Mouse (Mus musculus): Measurements from ENCODE around the gene Endou.

The Endou gene

DNA sequence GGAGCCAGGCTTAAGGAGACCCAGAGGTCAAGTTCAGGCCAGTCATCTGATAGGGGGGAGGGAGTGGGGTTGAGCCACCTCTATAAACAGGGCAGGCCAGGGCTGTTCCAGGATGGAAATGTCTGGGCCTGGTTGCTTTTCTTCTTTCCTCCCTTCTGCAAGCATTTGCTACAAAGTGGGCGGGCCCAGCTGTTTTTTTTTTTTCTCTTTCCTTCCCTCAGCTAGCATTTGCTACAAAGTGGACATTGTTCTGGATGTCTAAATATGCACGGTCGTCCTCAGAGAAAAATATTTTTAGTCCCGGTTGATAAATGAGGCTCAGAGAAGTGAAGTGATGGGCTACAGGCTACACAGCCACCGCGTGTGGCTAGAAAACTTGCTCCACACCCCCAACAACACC, 23.3 kb upstream of the Endou start:
- no peak for DNase-seq

DNA sequence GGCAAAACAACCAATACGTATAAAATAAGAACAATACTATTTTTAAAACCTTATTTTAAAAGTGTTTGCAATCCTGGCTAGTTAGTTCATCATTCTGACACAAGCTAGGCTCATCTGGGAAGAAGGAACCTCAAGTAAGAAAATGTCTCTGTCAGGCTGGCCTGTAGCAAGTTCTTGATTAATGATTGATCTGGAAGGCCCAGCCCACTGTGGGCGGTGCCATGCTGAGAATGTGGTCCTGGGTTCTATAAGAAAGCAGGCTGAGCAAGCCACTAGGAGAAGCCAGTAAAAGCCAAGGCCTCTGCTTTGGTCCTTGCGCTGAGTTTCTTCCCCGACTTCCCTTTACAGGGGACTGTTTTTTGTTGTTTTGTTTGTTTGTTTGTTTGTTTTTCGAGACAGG, 21.4 kb upstream of the Endou start:
- DNase-seq: no peak

DNA sequence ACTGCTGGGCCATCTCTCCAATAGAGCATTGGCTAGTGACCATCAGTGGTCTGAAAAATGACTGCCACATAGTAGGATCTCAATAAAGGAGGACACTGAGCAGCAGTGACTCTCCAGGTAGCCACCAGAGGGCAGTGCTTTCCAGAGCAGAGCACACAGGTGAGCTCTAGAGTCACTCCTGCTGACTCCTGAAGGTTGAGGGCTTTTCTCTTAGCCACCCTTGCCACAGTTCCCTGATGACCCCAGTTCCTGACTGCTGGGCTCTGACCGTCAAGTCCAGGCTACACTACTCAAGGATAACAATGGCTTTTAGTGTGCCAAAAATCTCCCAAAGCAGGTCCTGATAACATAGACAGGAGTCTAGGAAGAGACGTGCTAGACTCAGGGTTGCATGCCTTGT, 20.5 kb upstream of the Endou start:
- DNase-seq: no peak

DNA sequence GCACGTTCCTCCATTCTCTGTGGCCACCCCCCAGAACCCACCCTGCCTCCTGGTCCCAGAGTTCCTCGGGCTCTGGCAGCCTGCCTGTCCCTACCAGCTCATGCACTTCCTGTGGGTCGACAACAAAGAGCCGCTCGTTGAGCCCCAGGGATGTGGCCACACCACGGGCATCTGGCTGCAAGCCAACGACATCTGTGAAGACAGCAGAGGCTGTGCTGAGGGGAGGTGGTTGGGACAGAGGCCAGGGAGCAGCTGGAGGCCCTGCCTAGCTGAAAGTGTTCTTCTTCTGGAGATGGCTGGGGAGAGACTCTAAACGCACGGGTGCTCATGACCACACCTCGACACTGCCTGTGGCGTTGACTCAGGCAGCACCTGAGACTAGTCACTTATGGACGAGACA, 19.6 kb upstream of the Endou start:
- DNase-seq: peak; percentile 94 to 97

DNA sequence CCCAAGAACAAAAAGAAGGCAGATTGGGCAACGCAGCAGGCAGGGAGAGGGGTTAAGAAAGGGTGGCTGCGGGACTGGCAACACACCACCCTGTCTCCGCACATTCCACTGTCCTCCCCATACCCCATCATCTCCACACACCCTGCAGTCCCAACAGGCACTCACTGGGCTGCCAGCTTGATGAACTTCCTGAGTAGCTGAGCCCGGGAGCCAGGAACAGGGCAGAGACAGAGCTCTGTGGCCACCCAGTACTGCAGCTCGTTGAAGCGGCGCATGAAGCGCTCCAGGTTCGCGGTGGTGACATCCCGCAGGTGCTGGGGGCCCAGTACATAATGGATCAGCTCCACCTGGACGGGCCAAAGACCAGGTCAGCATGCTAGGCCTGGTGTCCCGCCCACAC, 18.7 kb upstream of the Endou start:
- no peak for DNase-seq

DNA sequence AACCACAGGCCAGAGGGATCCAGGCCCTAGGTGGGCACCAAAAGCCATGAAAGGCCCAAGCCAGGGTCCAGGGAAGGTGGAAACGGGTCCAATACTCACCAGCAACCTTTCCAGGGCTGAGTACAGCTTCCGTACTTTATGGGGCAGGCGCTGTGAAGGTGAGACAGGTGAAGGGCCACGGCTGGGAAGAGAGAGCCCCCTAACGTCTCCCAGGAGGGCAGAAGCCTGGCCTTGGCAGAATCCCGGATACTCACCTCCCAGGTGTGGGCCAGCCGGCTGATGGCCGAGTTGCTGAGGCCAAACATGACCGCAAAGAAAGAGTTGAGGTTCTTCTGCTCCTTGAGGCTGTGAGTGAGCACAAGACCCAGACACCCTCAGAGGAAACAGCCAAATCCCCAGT, 18.3 kb upstream of the Endou start:
- no peak for DNase-seq

DNA sequence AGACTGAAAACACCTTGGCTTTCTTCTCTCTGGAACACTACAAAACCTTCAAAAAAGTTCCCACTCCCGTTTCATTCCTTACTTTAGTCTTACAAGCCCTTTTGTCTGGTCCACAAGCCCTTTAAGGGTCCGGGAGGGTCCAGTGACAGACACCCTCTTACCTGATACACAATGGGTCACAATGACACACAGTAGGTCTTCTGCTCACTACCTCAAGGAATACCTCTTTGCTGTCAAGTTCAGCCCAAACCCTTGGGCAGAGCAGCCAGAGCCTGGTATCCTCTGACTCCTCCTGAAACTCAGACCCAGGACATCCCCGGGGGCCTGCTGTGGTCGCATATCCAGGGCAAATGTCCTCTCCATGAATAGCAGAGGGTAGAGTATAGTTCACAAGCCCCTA, 17.8 kb upstream of the Endou start:
- no peak for DNase-seq

DNA sequence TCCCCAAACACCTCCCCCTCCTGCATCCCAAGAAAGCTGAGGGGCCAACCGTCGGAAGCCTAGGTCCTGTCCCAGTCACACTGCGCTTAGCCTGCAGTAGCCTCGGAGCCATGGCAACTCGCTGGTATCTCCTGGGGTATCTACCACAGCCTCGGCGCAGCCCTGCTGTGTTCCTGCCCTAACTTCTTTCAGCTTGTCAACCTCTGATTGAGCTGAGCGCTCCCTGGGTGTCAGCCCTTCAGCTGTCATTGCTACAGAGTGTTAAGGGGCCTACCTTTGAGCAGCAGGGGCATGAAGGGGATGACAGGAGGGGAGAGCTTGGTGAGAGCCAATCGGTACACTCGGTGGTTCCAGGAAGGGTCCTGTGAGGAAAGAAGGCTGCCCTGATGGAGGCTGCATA, 17.2 kb upstream of the Endou start:
- no peak for DNase-seq

DNA sequence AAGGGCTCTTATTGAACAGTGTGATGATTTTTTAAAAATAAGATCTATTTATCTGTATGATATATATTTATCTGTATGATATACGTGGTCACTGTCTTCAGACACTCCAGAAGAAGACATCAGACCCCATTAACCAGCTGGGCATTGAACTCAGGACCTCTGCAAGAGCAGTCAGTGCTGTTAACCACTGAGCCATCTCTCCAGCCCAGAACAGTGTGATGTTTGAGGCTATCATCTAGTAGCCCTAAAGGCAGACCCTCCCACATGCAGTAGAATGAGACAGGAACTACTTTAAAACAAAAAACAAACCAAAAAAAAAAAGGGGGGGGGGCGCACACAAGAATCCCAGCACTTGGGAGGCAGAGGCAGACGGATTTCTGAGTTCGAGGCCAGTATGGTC, 16.3 kb upstream of the Endou start:
- DNase-seq: no peak

DNA sequence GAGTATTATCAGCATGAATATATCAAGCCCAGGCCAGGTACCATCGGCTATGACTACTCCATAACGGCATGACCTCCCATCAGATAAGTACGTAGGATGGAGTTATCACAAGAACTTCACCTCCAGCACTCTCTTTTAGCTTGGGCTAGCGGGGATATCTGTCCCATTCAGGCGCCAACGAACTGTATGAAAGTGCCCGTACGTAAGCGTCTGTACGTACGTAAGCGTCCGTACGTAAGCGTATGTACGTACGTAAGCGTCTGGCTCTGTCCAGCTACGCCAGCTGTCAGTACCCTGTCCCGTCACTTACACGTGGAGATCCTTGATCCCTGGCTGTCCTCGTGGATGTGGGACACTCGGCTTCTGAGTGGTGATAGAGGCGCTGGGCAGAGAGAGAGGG, 15.6 kb upstream of the Endou start:
- no peak for DNase-seq

DNA sequence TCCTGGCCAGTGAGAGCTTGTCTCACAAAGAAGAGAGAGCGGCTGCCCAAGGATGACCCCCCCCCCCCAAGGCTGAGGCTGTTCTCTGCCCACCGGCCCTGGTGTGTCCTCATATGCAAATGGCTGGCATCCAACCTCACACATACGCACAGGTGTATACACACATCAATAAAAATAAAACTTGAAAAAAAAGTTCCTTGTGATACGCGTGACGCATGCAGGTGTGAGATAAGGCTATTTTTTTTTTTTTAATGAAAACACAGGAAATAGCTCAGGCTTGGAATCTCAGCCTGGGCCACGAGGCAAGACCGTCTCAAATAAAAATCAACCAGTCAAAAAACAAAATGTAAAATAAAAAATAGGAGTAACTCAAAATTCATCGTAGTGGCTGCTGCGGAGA, 15.1 kb upstream of the Endou start:
- no peak for DNase-seq

DNA sequence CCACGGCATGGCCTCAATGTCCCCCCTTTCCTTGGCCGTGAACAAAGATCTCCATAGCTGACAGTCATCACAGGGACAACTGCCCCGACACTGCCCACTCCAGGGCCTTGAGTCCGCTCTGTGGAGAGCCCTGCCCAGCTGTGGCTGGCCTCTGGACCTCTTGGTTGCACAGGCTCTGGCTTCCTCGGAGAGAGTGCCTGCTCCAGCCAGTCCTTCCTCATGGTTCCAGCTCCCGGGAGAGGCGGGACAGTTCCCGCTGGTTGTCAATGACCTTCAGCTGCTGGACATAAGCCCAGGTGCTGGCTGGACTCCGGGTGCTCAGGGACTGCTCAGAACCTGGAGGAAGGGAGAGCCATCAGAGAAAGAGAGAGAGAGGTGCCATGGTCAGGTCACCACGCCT, 14.2 kb upstream of the Endou start:
- peak in 1 of 2 experiments; percentile 26 for DNase-seq

DNA sequence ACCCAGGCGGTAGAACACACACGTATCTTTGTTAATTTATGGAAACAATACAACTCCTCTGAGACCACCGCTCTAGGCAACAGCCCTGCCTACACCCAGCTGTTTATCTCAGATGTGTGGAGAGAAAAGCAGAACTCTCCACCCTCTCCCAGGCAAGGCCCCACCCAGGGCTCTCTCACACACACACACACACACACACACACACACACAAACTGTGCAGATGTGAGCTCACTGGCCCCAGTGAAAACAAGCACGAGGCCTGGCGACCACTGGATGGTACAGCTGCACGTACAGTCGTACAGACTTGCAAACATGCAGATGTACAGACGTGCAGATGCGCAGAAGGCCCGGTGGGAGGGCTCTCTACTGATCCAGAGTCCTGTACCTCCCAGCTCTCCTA, 13.8 kb upstream of the Endou start:
- DNase-seq: no peak

DNA sequence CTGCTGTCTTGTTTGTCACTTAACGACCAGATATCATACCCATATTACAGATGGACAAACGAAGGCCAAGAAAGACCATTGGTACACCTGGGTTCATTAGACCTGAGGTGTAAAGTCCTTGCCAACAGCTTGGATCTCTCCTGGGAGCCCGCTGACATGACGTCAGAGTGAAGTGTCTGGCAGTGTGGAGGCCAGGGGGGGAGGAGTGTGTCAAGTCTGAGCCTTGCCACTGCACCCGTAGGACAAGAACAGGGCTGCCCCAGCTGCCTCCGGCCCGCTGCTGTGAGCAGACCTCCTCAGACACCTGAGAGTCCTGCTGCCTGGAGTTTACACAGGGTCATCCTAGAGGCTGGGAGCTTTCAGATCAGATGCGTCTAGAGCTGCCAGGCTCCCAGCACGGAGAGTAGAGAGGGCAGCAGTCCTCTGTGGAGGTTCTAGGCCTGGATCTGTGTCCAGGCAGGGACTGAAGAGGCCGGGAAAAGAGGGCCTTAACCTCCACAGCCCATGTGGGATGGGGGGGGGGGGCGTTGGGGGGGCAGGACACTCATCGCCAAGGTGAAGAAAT, 12.9 kb upstream of the Endou start:
- peak in 1 of 2 experiments; percentile 40 for DNase-seq

DNA sequence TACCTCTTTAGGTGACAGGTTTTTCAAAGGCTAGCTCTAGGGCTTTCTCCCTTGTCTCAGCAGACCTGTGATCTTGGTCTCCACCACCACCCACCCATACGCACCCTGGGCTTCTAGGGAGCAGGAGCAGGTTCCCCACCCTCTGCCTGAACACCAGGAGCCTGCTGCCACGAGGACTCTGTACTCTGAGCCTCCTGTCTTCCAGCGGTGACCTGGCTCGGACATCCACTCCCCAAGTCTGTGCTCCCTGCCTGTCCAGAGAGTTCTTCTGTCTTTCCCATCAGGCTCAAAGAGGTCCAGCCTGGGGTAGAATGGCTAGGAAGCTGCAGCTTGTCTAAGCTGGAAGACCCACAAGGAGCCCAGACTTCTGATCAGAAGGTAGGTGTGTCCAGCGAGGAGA, 12.1 kb upstream of the Endou start:
- DNase-seq: no peak

DNA sequence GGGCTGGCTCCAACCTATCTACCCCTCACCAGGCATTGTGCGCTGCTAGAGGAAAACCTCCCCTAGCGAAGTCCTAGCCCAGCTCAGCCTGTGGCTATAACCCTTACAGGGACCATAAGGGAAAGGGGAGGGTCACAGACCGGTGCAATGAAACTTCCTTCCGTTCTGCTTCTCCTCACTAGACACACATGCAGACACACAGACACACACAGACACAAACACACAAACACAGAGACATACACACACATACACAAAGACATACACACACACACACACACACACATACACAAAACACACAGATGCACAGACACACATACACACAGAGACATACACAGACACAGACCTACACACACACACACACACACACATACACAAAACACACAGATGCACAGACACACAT, 11.5 kb upstream of the Endou start:
- no peak for DNase-seq

DNA sequence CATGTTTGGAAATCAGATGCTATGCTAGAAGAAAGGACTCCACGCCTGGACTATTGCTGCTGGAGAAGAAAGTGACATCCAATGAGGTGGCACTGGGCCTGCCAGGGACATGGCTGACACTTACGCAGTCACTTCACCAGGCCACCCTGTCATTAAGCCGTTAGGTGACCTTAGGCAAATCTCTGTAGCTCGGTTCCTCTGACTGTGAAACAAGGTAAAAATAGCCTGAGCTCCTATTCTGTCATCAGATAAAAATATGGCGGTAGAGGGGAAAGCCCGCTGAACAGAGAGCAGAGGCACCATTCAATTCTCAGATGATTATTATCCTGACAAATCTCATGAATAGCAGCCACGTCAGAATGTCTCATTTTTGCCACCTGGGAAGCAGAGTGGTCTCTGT, 10.9 kb upstream of the Endou start:
- DNase-seq: peak in 1 of 2 experiments; percentile 18

DNA sequence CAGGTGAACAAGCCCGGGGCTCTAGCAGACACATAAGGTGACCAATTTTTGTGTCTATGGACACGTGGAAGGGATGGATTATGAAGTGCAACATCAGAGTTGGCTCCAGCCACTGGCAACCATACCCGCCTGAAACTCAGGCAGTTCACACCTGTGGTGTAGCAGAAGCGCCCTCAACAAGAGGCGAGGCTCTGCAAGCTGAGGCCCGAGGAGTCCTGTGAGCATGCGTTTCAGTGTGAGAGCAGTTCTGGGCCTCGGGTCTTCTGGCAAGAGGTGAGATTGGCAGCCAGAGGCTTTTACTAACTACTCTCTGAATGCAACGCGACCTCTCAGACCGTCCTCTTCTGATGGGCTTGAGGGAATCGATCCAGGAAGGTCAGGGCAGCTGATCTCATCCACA, 10.5 kb upstream of the Endou start:
- peak in 1 of 2 experiments; percentile 15 for DNase-seq

DNA sequence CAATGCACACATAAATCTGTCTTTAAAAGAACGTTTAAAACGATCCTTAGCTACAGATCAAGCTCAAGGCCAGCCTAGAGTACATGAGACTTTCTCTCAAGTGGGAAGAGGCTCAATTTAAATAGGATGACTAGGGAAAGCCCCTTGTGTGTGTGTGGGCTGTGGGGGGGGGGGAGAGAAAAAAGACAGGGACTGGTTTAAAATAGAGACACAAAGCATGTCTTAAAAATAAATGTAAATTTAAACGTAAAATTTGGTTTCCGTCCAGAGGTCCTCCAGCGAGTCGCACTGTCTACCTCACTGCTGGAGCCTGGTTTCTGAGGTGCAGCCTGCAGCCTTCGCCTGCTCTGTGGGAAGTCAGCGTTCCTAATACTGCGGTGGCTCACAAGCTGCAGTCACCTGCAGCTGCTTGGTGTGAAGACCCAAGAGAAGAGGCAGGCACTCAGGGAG, 9.2 kb upstream of the Endou start:
- DNase-seq: no peak

DNA sequence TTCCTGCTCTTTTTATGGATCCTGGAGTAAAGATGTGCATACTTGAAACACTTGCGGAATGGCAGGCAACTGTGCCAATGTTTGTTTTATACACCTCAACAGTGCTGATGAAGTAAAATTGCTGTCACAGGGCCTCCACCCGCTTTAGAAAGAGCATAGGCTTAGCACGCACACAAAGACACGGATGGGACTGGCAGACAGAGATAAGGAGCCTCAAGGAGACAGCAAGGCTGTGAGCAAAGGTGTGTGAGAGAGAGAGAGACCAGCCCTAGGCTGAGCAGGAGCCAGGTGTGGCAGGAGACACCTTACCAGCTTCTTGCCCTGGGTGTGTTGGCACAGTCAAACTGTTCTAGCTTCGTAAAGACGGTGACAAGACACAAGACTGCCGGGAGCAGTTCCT, 7.8 kb upstream of the Endou start:
- DNase-seq: no peak

DNA sequence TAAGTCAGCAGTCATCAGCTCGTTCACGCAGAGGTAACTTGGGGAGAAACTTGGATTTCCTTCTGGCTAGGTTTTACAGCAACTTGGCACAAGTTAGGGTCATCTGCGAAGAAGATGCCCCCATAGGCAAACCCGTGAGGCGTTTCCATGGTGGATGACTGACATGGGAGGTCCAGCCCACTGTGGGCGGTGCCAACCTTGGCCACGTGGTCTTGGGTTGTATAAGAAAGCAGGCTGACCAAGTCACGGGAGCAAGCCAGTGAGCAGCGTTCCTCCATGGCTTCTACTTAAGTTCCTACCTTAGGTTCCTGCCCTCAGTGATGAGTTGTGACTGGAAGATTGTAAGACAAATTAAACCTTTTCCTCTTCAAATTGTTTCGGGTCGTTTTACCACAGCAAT, 849 bp upstream of the Endou start:
- no peak for DNase-seq

DNA sequence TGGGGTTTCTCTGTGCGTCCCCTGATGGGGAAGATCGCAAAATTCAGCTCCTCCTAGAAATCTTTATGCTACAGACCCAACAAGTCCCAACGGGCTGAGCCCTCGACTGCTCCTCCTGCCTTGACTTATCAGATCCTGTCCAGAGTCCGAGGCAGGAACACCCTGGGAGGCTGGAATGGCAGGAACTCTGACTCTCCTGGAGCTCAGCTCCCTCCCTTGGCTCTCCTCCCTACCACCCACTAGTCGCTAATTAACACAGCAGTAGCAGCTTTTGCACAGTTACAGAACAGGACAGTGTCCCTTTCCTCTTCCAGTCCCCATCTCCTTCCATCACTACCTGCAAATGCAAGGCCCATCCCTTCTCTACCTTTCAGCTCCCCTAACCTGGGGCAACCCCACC, 774 bp downstream of the Endou start:
- peak in 1 of 2 experiments; percentile 16 for DNase-seq

DNA sequence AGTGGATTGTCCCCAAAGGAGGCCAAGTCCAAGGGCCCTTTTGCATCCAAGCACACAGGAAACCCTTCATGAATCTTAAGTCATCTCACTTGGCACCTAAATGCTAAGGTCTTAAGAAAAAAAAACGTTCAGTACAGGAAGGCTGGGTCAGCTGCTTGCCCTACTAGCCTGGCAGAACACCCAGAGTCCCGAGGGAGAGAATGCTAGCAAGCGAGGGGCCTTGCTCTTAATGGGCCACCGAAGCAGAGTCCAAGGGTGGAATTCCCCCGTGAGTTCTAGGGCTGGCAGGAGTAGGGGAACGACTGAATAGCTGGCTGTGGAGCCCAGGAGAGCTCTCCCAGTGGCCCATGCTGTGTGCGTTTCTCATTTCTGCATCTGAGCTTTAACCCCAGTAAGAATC, 2.3 kb downstream of the Endou start:
- peak; percentile 19 to 47 for DNase-seq

DNA sequence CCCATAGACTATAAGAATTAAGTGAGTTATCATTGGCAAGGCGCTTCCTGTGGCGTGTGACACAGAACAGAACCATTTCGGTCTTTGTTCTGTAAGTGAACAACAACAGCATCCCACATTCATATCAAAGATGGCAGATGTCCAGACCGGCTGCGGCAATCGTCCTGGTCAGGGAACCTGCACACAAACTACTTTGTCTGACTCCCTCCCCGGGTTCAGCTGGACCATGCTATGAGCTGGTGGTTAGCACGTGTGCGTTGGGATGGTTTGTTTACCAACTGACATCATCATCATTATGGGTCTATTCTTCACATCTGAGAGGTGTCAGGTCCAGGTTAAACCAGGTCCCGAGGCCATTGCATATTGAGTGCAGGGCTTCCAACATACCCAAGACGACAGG, 2.7 kb downstream of the Endou start:
- DNase-seq: peak; percentile 22 to 38

DNA sequence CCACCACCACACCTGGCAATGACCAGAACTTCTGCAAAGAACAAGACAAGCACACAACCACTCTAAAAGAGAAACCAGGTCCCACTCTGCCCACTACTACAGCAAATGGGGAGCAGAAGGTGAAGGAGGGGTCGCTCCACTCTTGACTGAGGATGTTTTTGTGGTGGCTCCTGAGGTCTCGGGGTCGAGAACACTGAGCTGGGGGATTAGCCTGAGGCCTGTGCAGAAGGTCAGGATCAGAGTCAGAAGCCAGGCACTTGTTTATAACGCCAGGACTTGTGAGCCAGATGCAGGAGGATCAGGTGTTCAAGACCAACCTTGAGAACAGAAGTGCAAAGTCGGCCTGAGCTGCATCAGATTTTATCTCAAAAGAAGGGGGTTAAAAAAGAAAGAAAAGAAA, 3.6 kb downstream of the Endou start:
- DNase-seq: no peak

DNA sequence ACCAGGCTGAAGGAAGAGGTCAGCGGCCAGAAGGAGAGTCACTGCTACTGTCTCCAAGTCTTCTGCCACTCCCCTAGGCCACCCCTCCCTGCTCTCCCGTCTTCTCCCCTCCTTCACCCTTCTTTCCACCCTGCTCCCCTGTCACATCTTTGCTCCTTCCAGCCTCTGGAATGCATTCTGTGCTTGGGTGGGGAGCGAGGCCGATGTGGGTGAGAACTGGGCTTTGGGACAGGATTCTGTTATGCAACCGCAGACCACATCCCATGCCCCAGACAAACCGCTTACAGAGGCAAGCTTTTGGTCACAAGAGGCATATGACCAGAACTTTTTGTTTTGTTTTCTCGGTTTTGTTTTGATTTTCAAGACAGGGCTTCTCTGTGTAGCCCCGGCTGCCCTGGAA, 4.1 kb downstream of the Endou start:
- peak in 1 of 2 experiments; percentile 5 for DNase-seq
